9 mouse cellular contexts compared by ENCODE assay signal in the genomic region with DNA sequence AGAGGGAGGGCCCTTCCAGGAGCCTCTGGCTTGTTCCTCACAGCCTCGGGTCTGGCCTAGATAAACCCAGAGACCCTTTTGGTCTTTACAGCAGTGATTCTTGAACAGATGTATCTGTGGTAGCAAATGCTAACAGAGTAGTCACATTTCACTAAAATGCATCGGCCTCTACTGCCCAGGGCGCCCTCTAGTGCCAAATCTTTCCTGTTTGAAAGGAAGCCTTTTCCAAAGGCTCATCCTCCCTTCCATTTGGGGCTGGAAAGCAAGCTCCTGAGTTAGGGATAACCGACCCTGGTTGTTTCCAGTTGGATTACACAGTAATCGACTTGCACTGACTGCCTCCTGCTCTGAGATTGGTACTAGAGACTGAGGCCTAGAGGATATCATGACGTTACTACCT. TPM values are rescaled to one million over a fixed set of nuclear protein-coding genes. Genes with fewer than 3 reads are reported as not detected.
DNase-seq lines count a peak whose midpoint lies in the region; ATAC-seq lines count a peak whose summit lies in the region.
"Had no signal": no experiment of that assay in that cellular context is flagged by ENCODE, and none has a peak within 500 bp of the region (broad histone marks: within the 10 kb centered on the region; RNA-seq: fewer than 3 reads in every experiment).

No protein-coding gene starts in this region.

- no peak overlapping the region for H3K27ac ChIP-seq in heart, embryonic 11.5 days (ENCODE audit: low read depth, low read length)
- H3K27ac ChIP-seq in embryonic facial prominence, embryonic 10.5 days (replicated peaks) = no peak overlapping the region

- WGBS in heart, embryonic 11.5 days (ENCODE audit: insufficient replicate concordance) = 7% methylated on average over 6 of the region's 6 CpGs
- 2% methylated on average over 6 of the region's 6 CpGs for WGBS in embryonic facial prominence, embryonic 10.5 days

- no peak overlapping the region for H3K4me2 ChIP-seq in heart, embryonic 11.5 days

- H3K36me3 ChIP-seq in heart, embryonic 11.5 days (ENCODE audit: control insufficient read depth, insufficient read depth, low read length) = no peaks in the 10 kb centered on the region
- no peaks in the 10 kb centered on the region for H3K36me3 ChIP-seq in embryonic facial prominence, embryonic 10.5 days (replicated peaks)

- no peak for ATAC-seq in heart, embryonic 11.5 days (replicated peaks; ENCODE audit: insufficient number of reproducible peaks, low FRiP score, low TSS enrichment)
- ATAC-seq in megakaryocyte-erythroid progenitor cell, adult 5-6 weeks (replicated peaks; ENCODE audit: low FRiP score, low TSS enrichment, poor library complexity, severe bottlenecking) = no peak

- H3K9me3 ChIP-seq in heart, embryonic 11.5 days (replicated peaks; ENCODE audit: control insufficient read depth, low read length) = no peaks in the 10 kb centered on the region
- H3K9me3 ChIP-seq in embryonic facial prominence, embryonic 10.5 days = no peaks in the 10 kb centered on the region

- H3K4me3 ChIP-seq in heart, embryonic 11.5 days (ENCODE audit: low read depth, low read length) = no peak overlapping the region
- no peak overlapping the region for H3K4me3 ChIP-seq in embryonic facial prominence, embryonic 10.5 days

- peaks cover 15% of the 10 kb centered on the region for H3K4me1 ChIP-seq in heart, embryonic 11.5 days (ENCODE audit: control insufficient read depth, insufficient read depth, low read length)
- peaks cover 28% of the 10 kb centered on the region for H3K4me1 ChIP-seq in embryonic facial prominence, embryonic 10.5 days

- intact Hi-C loops in heart, postnatal 10 days (cut with DNase I) = no loop called here

- peak; percentile 14 to 30 for DNase-seq in heart, postnatal 10 days
- peak; percentile 46 for DNase-seq in 3T3-L1 (ENCODE audit: low read depth, low spot score)
- peak; percentile 50 for DNase-seq in adrenal gland, adult 2 months
- peak; percentile 51 for DNase-seq in embryonic facial prominence, embryonic 10.5 days (ENCODE audit: low spot score)
- peak; percentile 54 to 62 for DNase-seq in left cerebral cortex, adult 8-10 months (ENCODE audit: low spot score in 2 of 2)
- peak; percentile 44 for DNase-seq in retina, postnatal 7 days (ENCODE audit: low read depth, low spot score)

- no peak overlapping the region for H3K9ac ChIP-seq in heart, embryonic 11.5 days (ENCODE audit: low read depth, low read length)

- peaks cover 76% of the 10 kb centered on the region for H3K27me3 ChIP-seq in heart, embryonic 11.5 days (ENCODE audit: control insufficient read depth, insufficient read depth, low read length)
- H3K27me3 ChIP-seq in embryonic facial prominence, embryonic 10.5 days (replicated peaks; ENCODE audit: low read depth, poor library complexity, severe bottlenecking) = peaks cover 85% of the 10 kb centered on the region

RNA-seq across cellular contexts. Expression of a gene that starts 2.9 kb away (rescaled TPM):
- not detected for total RNA-seq in heart, postnatal 10 days (2021)
- polyA plus RNA-seq in heart, embryonic 11.5 days (2014; fragmentation: Nextera tagmentation; extraction: Ambion mirVana) = not detected in 2 replicates
- total RNA-seq in adrenal gland, adult 2 months (2021) = not detected
- polyA plus RNA-seq in adrenal gland, adult 2 months (2012; rRNA removed) = 0.06 TPM in 1 of 2 replicates, not detected in the other
- not detected in 2 replicates for polyA plus RNA-seq in embryonic facial prominence, embryonic 10.5 days (2016; fragmentation: Nextera tagmentation; extraction: Ambion mirVana)
- total RNA-seq in left cerebral cortex, adult 8-10 months (2022) = 10 to 100 TPM; 19.1 to 29.4 (median 26.6) TPM
- not detected in 2 replicates for total RNA-seq in megakaryocyte-erythroid progenitor cell, adult 5-6 weeks (2014; fragmentation: Nextera tagmentation)
- 0.05 TPM in 1 of 2 replicates, not detected in the other for total RNA-seq in megakaryocyte-erythroid progenitor cell, adult 5-6 weeks (2017)
- polyA plus RNA-seq: neural tube, embryonic 14.5 days had no signal

RNA-seq across cellular contexts. Expression of a gene that starts 7.7 kb away (rescaled TPM):
- not detected for total RNA-seq in heart, postnatal 10 days (2021)
- polyA plus RNA-seq in heart, embryonic 11.5 days (2014; fragmentation: Nextera tagmentation; extraction: Ambion mirVana) = 0.06 TPM in 1 of 2 replicates, not detected in the other
- under 1 TPM; 0.40 to 0.90 TPM for total RNA-seq in adrenal gland, adult 2 months (2021)
- 1.1 and 1.2 TPM in 2 replicates for polyA plus RNA-seq in adrenal gland, adult 2 months (2012; rRNA removed)
- 0.30 and 0.46 TPM in 2 replicates for polyA plus RNA-seq in embryonic facial prominence, embryonic 10.5 days (2016; fragmentation: Nextera tagmentation; extraction: Ambion mirVana)
- 10 to 100 TPM; 80.0 to 89.9 (median 88.0) TPM for total RNA-seq in left cerebral cortex, adult 8-10 months (2022)
- not detected in 2 replicates for total RNA-seq in megakaryocyte-erythroid progenitor cell, adult 5-6 weeks (2014; fragmentation: Nextera tagmentation)
- not detected in 2 replicates for total RNA-seq in megakaryocyte-erythroid progenitor cell, adult 5-6 weeks (2017)

RNA-seq across cellular contexts. Expression of a gene that starts 58.7 kb away (rescaled TPM):
- total RNA-seq in heart, postnatal 10 days (2021) = 10 to 100 TPM; 17.9 to 19.4 TPM
- 21.2 and 34.4 TPM in 2 replicates for polyA plus RNA-seq in heart, embryonic 11.5 days (2014; fragmentation: Nextera tagmentation; extraction: Ambion mirVana)
- 10 to 100 TPM; 12.2 to 13.1 TPM for total RNA-seq in adrenal gland, adult 2 months (2021)
- 26.7 and 28.1 TPM in 2 replicates for polyA plus RNA-seq in adrenal gland, adult 2 months (2012; rRNA removed)
- polyA plus RNA-seq in embryonic facial prominence, embryonic 10.5 days (2016; fragmentation: Nextera tagmentation; extraction: Ambion mirVana) = 29.1 and 30.4 TPM in 2 replicates
- 10 to 100 TPM; 25.7 to 34.2 (median 32.3) TPM for total RNA-seq in left cerebral cortex, adult 8-10 months (2022)
- 34.0 and 38.3 TPM in 2 replicates for total RNA-seq in megakaryocyte-erythroid progenitor cell, adult 5-6 weeks (2014; fragmentation: Nextera tagmentation)
- 15.3 and 19.4 TPM in 2 replicates for total RNA-seq in megakaryocyte-erythroid progenitor cell, adult 5-6 weeks (2017)

RNA-seq across cellular contexts. Expression of a gene that starts 59.2 kb away (rescaled TPM):
- total RNA-seq in heart, postnatal 10 days (2021) = 100 to 1,000 TPM; 160 to 172 TPM
- polyA plus RNA-seq in heart, embryonic 11.5 days (2014; fragmentation: Nextera tagmentation; extraction: Ambion mirVana) = 445 and 477 TPM in 2 replicates
- total RNA-seq in adrenal gland, adult 2 months (2021) = 100 to 1,000 TPM; 241 to 294 TPM
- 63.3 and 81.3 TPM in 2 replicates for polyA plus RNA-seq in adrenal gland, adult 2 months (2012; rRNA removed)
- polyA plus RNA-seq in embryonic facial prominence, embryonic 10.5 days (2016; fragmentation: Nextera tagmentation; extraction: Ambion mirVana) = 784 and 818 TPM in 2 replicates
- total RNA-seq in left cerebral cortex, adult 8-10 months (2022) = 100 to 1,000 TPM; 206 to 234 (median 220) TPM
- 322 and 323 TPM in 2 replicates for total RNA-seq in megakaryocyte-erythroid progenitor cell, adult 5-6 weeks (2014; fragmentation: Nextera tagmentation)
- total RNA-seq in megakaryocyte-erythroid progenitor cell, adult 5-6 weeks (2017) = 456 and 460 TPM in 2 replicates

Comparison
In these comparisons a context has a peak if more than half of its experiments do, and no peak if none do; other contexts are left out.
1. RNA of a gene that starts 2.9 kb away (total RNA-seq): 19.1 to 29.4 TPM in left cerebral cortex, adult 8-10 months; not detected in adrenal gland, adult 2 months, 0.05 TPM in megakaryocyte-erythroid progenitor cell, adult 5-6 weeks and not detected in heart, postnatal 10 days; every median in the first group is over 10 times any median in the second.
2. RNA of a gene that starts 7.7 kb away (total RNA-seq): 80.0 to 89.9 TPM in left cerebral cortex, adult 8-10 months; 0.40 to 0.90 TPM in adrenal gland, adult 2 months, not detected in heart, postnatal 10 days and not detected in megakaryocyte-erythroid progenitor cell, adult 5-6 weeks; every median in the first group is over 10 times any median in the second.
3. Peak in every context shown above with its lines, with median percentiles within 50 percentile points of each other: DNase-seq.